Mouse (Mus musculus) lung, embryonic 14.5 days (tissue): Measurements from ENCODE around the gene Mcur1. TPM values are rescaled to one million over a fixed set of nuclear protein-coding genes. Genes with fewer than 3 reads are reported as not detected.

Experiments
- ATAC-seq: fragments of 200-750 bp; cut with Nextera tagmentation; 2 replicates; pipeline ENCODE4 v1.8.0; 2017; ENCODE audit warnings: mild to moderate bottlenecking, moderate TSS enrichment, moderate library complexity; ENCODE audit not compliant: insufficient read depth
- DNase-seq: peaks from one replicate; pipeline ENCODE4 v3.0.0-alpha.2; 2015
- H3K27ac ChIP-seq: fragments of 300-500 bp; sonication (generic); 2 replicates; pipeline ENCODE4 v1.5.1; 2014; ENCODE audit warnings: low read depth, mild to moderate bottlenecking, moderate library complexity
- H3K27me3 ChIP-seq: fragments of 300-500 bp; sonication (generic); 2 replicates; pipeline ENCODE4 v1.6.1; 2014; ENCODE audit warnings: low read length, control low read depth; ENCODE audit not compliant: insufficient read depth
- H3K36me3 ChIP-seq: fragments of 300-500 bp; sonication (generic); 2 replicates; pipeline ENCODE4 v1.6.1; 2014; ENCODE audit warnings: control low read depth; ENCODE audit not compliant: insufficient read depth
- H3K4me1 ChIP-seq: fragments of 300-500 bp; sonication (generic); 2 replicates; pipeline ENCODE4 v1.6.1; 2014; ENCODE audit warnings: antibody characterized with exemption, control low read depth; ENCODE audit not compliant: insufficient read depth
- H3K4me2 ChIP-seq: fragments of 300-500 bp; sonication (generic); 2 replicates; pipeline ENCODE4 v1.6.1; 2014; ENCODE audit warnings: mild to moderate bottlenecking
- H3K4me3 ChIP-seq: fragments of 300-500 bp; sonication (generic); 2 replicates; pipeline ENCODE4 v1.5.1; 2014; ENCODE audit warnings: low read depth, low read length
- H3K9ac ChIP-seq: fragments of 300-500 bp; sonication (generic); 2 replicates; pipeline ENCODE4 v1.6.1; 2014
- H3K9me3 ChIP-seq: fragments of 300-500 bp; sonication (generic); 2 replicates; pipeline ENCODE4 v1.6.1; 2016; ENCODE audit warnings: low read depth, low read length, control low read depth
- CTCF ChIP-seq: IDR thresholded peaks from 2 replicates; pipeline ENCODE4 v1.5.1; 2016; ENCODE audit warnings: antibody characterized with exemption, low read depth
- WGBS: fragments of 180-500 bp; shearing (Covaris S2); extraction: QIAGEN DNeasy Blood & Tissue Kit; methylation state at CpG from one replicate; pipeline ENCODE4 v1.1.7; 2014; 5-methylcytosine and 5-hydroxymethylcytosine counted together
- polyA plus RNA-seq: library from polyadenylated mRNA; unstranded; fragments of >200 nt; fragmentation: Nextera tagmentation; extraction: Ambion mirVana; gene quantifications from 2 replicates; pipeline ENCODE4 v1.2.1, GENCODE M21; 2014

The Mcur1 gene
- polyA plus RNA-seq, 1 experiment from 2014 or later, result 17.3 TPM

- peak overlapping the region; percentile 20; the same call in 1 of the 2 replicates for H3K9ac ChIP-seq
- no peaks in the 10 kb centered on the region for H3K36me3 ChIP-seq
- peak; percentile 57; the same call in 1 of the 2 replicates for ATAC-seq
- H3K4me3 ChIP-seq, result no peak overlapping the region
- WGBS, result 35% methylated on average over 16 of the region's 16 CpGs
- no peaks in the 10 kb centered on the region for H3K9me3 ChIP-seq
- peak; percentile 40 for DNase-seq
- H3K27ac ChIP-seq, result peak overlapping the region; percentile 86
- 0 out of 2 replicates have a peak overlapping the region, but pooled peaks have one; percentile 1 for H3K4me2 ChIP-seq
- no peak for TF ChIP-seq CTCF
- H3K4me1 ChIP-seq, result peaks cover 19% of the 10 kb centered on the region
- no peaks in the 10 kb centered on the region for H3K27me3 ChIP-seq
Observed at GRCm38 (mm10) chr13:43525363-43526134, 34.4 kb downstream of the Mcur1 start.

GRCm38 (mm10) chr13:43524491-43525362 lies 35.3 kb downstream of the Mcur1 start:
- TF ChIP-seq CTCF, result no peak
- Histone ChIP-seq H3K9me3 (no peaks in the 10 kb centered on the region), H3K27me3 (no peaks in the 10 kb centered on the region), H3K9ac (no peak overlapping the region), H3K4me3 (no peak overlapping the region), H3K27ac (peak overlapping the region; percentile 86), H3K4me2 (peak overlapping the region; percentile 1), H3K4me1 (peaks cover 19% of the 10 kb centered on the region), H3K36me3 (no peaks in the 10 kb centered on the region)
- 38% methylated on average over 16 of the region's 16 CpGs for WGBS
- DNase-seq, result peak; percentile 89
- ATAC-seq, result peak; percentile 90

GRCm38 (mm10) chr13:43523906-43524480 lies 36.0 kb downstream of the Mcur1 start:
- DNase-seq, result peak; percentile 48
- no peak overlapping the region for H3K4me3 ChIP-seq
- peaks cover 19% of the 10 kb centered on the region for H3K4me1 ChIP-seq
- H3K9me3 ChIP-seq, result no peaks in the 10 kb centered on the region
- H3K36me3 ChIP-seq, result no peaks in the 10 kb centered on the region
- ATAC-seq, result no peak
- no peak overlapping the region for H3K9ac ChIP-seq
- peak overlapping the region; percentile 32; the same call in 1 of the 2 replicates for H3K27ac ChIP-seq
- no peak overlapping the region; the same call in 1 of the 2 replicates for H3K4me2 ChIP-seq
- 45% methylated on average over 7 of the region's 7 CpGs for WGBS
- no peak for TF ChIP-seq CTCF
- no peaks in the 10 kb centered on the region for H3K27me3 ChIP-seq

- TF ChIP-seq CTCF, result no peak
- WGBS, result 87% methylated on average over 5 of the region's 5 CpGs
Observed at GRCm38 (mm10) chr13:43521940-43522339, 38.1 kb downstream of the Mcur1 start.

GRCm38 (mm10) chr13:43519251-43519650 lies 40.7 kb downstream of the Mcur1 start:
- 78% methylated on average over 6 of the region's 6 CpGs for WGBS
- Histone ChIP-seq H3K9me3 (no peaks in the 10 kb centered on the region), H3K4me3 (no peak overlapping the region), H3K36me3 (no peaks in the 10 kb centered on the region), H3K4me2 (no peak overlapping the region), H3K4me1 (peaks cover 4% of the 10 kb centered on the region; the same call in 1 of the 2 replicates), H3K9ac (no peak overlapping the region), H3K27me3 (no peaks in the 10 kb centered on the region), H3K27ac (no peak overlapping the region)
- ATAC-seq (no peak), DNase-seq (no peak)
- no peak for TF ChIP-seq CTCF

More at GRCm38 (mm10) chr13:43521940-43522339, 38.1 kb downstream of the Mcur1 start:
- Histone ChIP-seq H3K4me3 (no peak overlapping the region), H3K9ac (no peak overlapping the region), H3K4me2 (no peak overlapping the region), H3K36me3 (no peaks in the 10 kb centered on the region), H3K27me3 (no peaks in the 10 kb centered on the region), H3K27ac (no peak overlapping the region), H3K9me3 (no peaks in the 10 kb centered on the region), H3K4me1 (peaks cover 19% of the 10 kb centered on the region)
- no peak for DNase-seq
- no peak for ATAC-seq

GRCm38 (mm10) chr13:43517371-43517770 lies 42.6 kb downstream of the Mcur1 start:
- no peak for ATAC-seq
- Histone ChIP-seq H3K36me3 (no peaks in the 10 kb centered on the region), H3K4me3 (no peak overlapping the region), H3K4me2 (no peak overlapping the region), H3K4me1 (no peaks in the 10 kb centered on the region), H3K27me3 (no peaks in the 10 kb centered on the region), H3K9ac (no peak overlapping the region), H3K9me3 (no peaks in the 10 kb centered on the region), H3K27ac (no peak overlapping the region)
- DNase-seq, result no peak
- 53% methylated on average over 8 of the region's 8 CpGs for WGBS
- no peak for TF ChIP-seq CTCF
